Mouse (Mus musculus) CD4-positive helper T cell, adult 2 months (primary cell): ENCODE data around the gene Gm4353.
A peak's percentile ranks its signal among the peaks of the same experiment; 100 is the strongest.
"Not testable (repeated sequence)": the region's sequence is repeated elsewhere in the genome, so short reads cannot be mapped to it uniquely, and the experiment has no call there.

Source experiments
- DNase-seq: peaks from one replicate; pipeline ENCODE4 v3.0.0-alpha.2; 2012; ENCODE audit warnings: low read depth, missing footprints, low spot score

Gm4353 gene

GRCm38 (mm10) chr7:116084366-116084765 is at the start of gene Gm4353:
TSS of gene Gm4353 (minus strand) at chr7:116084635.
- not testable (repeated sequence) for DNase-seq

- peak; percentile 51 for DNase-seq
Measured at GRCm38 (mm10) chr7:116132078-116132477, 47.6 kb upstream of the Gm4353 start.

- DNase-seq, result no peak
Measured at GRCm38 (mm10) chr7:116131390-116131789, 47.0 kb upstream of the Gm4353 start.

GRCm38 (mm10) chr7:116129374-116129773 is 44.9 kb upstream of the Gm4353 start:
- DNase-seq, result no peak

GRCm38 (mm10) chr7:116128286-116128685 is 43.9 kb upstream of the Gm4353 start:
- no peak for DNase-seq

GRCm38 (mm10) chr7:116127052-116127451 is 42.6 kb upstream of the Gm4353 start:
- no peak for DNase-seq

GRCm38 (mm10) chr7:116125671-116126070 is 41.2 kb upstream of the Gm4353 start:
- no peak for DNase-seq

- no peak for DNase-seq
Measured at GRCm38 (mm10) chr7:116124057-116124456, 39.6 kb upstream of the Gm4353 start.

GRCm38 (mm10) chr7:116123597-116123985 is 39.2 kb upstream of the Gm4353 start:
- DNase-seq, result no peak

GRCm38 (mm10) chr7:116122981-116123596 is 38.7 kb upstream of the Gm4353 start:
- DNase-seq, result no peak

- no peak for DNase-seq
Measured at GRCm38 (mm10) chr7:116121202-116121601, 36.8 kb upstream of the Gm4353 start.

GRCm38 (mm10) chr7:116120737-116121136 is 36.3 kb upstream of the Gm4353 start:
- DNase-seq, result no peak

GRCm38 (mm10) chr7:116119306-116119857 is 34.9 kb upstream of the Gm4353 start:
- DNase-seq, result no peak

GRCm38 (mm10) chr7:116115991-116116390 is 31.6 kb upstream of the Gm4353 start:
- no peak for DNase-seq

GRCm38 (mm10) chr7:116115216-116115930 is 30.9 kb upstream of the Gm4353 start:
- DNase-seq, result no peak

GRCm38 (mm10) chr7:116111546-116111945 is 27.1 kb upstream of the Gm4353 start:
- DNase-seq, result no peak

- DNase-seq, result no peak
Measured at GRCm38 (mm10) chr7:116110661-116111060, 26.2 kb upstream of the Gm4353 start.

GRCm38 (mm10) chr7:116103091-116103490 is 18.7 kb upstream of the Gm4353 start:
- no peak for DNase-seq

- no peak for DNase-seq
Measured at GRCm38 (mm10) chr7:116099952-116100528, 15.6 kb upstream of the Gm4353 start.

GRCm38 (mm10) chr7:116093466-116093850 is 9.0 kb upstream of the Gm4353 start:
- DNase-seq, result no peak

- peak; percentile 96 for DNase-seq
Measured at GRCm38 (mm10) chr7:116092710-116093465, 8.5 kb upstream of the Gm4353 start.

GRCm38 (mm10) chr7:116060739-116061138 is 23.7 kb downstream of the Gm4353 start:
- DNase-seq, result no peak
